Mouse (Mus musculus) liver, embryonic 12.5 days (tissue): ENCODE results near the gene Glud1. TPM values are rescaled to one million over a fixed set of nuclear protein-coding genes. Genes with fewer than 3 reads are reported as not detected.

ENCODE experiments used
- ATAC-seq: fragments of 200-750 bp; cut with Nextera tagmentation; 2 replicates; pipeline ENCODE4 v1.8.0; 2017; ENCODE audit warnings: moderate number of reproducible peaks, mild to moderate bottlenecking, moderate library complexity
- H3K27ac ChIP-seq: fragments of 300-500 bp; sonication (generic); 2 replicates; pipeline ENCODE4 v1.5.1; 2016; ENCODE audit warnings: mild to moderate bottlenecking
- H3K27me3 ChIP-seq: fragments of 300-500 bp; sonication (generic); replicated peaks from 2 replicates; pipeline ENCODE4 v1.6.1; 2016; ENCODE audit warnings: mild to moderate bottlenecking, moderate library complexity
- H3K36me3 ChIP-seq: fragments of 300-500 bp; sonication (generic); 2 replicates; pipeline ENCODE4 v1.6.1; 2016; ENCODE audit warnings: mild to moderate bottlenecking, moderate library complexity
- H3K4me1 ChIP-seq: fragments of 300-500 bp; sonication (generic); 2 replicates; pipeline ENCODE4 v1.6.1; 2016
- H3K4me2 ChIP-seq: fragments of 300-500 bp; sonication (generic); 2 replicates; pipeline ENCODE4 v1.6.1; 2016; ENCODE audit warnings: mild to moderate bottlenecking, moderate library complexity
- H3K4me3 ChIP-seq: fragments of 300-500 bp; sonication (generic); 2 replicates; pipeline ENCODE4 v1.5.1; 2016; ENCODE audit warnings: mild to moderate bottlenecking, moderate library complexity
- H3K9ac ChIP-seq: fragments of 300-500 bp; sonication (generic); 2 replicates; pipeline ENCODE4 v1.6.1; 2016; ENCODE audit warnings: mild to moderate bottlenecking, moderate library complexity
- H3K9me3 ChIP-seq: fragments of 300-500 bp; sonication (generic); replicated peaks from 2 replicates; pipeline ENCODE4 v1.6.1; 2016; ENCODE audit warnings: mild to moderate bottlenecking, moderate library complexity
- WGBS: fragments of 180-500 bp; shearing (Covaris S2); methylation state at CpG from one replicate; pipeline ENCODE4 v1.1.7; 2016; ENCODE audit not compliant: insufficient replicate concordance; 5-methylcytosine and 5-hydroxymethylcytosine counted together
- polyA plus RNA-seq: library from polyadenylated mRNA; unstranded; fragments of >200 nt; fragmentation: Nextera tagmentation; extraction: Ambion mirVana; gene quantifications from 2 replicates; pipeline ENCODE4 v1.2.1, GENCODE M21; 2016

Glud1 gene
- polyA plus RNA-seq, 1 experiment from 2014 or later = 145 TPM

- H3K4me3 ChIP-seq = no peak overlapping the region
- H3K27me3 ChIP-seq = no peaks in the 10 kb centered on the region
- WGBS = 62% methylated on average over 7 of the region's 7 CpGs
- no peak overlapping the region for H3K4me2 ChIP-seq
- H3K36me3 ChIP-seq = no peaks in the 10 kb centered on the region
- ATAC-seq = no peak
- no peak overlapping the region for H3K9ac ChIP-seq
- peaks cover 15% of the 10 kb centered on the region; the same call in 1 of the 2 replicates for H3K4me1 ChIP-seq
- no peaks in the 10 kb centered on the region for H3K9me3 ChIP-seq
- no peak overlapping the region for H3K27ac ChIP-seq
Measured at GRCm38 (mm10) chr14:34296350-34296749, 14.2 kb upstream of the Glud1 start.

GRCm38 (mm10) chr14:34297038-34297437 is 13.5 kb upstream of the Glud1 start:
- no peak overlapping the region for H3K4me3 ChIP-seq
- no peak overlapping the region for H3K4me2 ChIP-seq
- no peaks in the 10 kb centered on the region for H3K9me3 ChIP-seq
- H3K4me1 ChIP-seq = peaks cover 15% of the 10 kb centered on the region; the same call in 1 of the 2 replicates
- no peaks in the 10 kb centered on the region for H3K36me3 ChIP-seq
- WGBS = 47% methylated on average over 4 of the region's 4 CpGs
- ATAC-seq = no peak
- H3K27me3 ChIP-seq = no peaks in the 10 kb centered on the region
- no peak overlapping the region for H3K27ac ChIP-seq
- no peak overlapping the region for H3K9ac ChIP-seq

GRCm38 (mm10) chr14:34297634-34298033 is 12.9 kb upstream of the Glud1 start:
- no peak overlapping the region for H3K4me3 ChIP-seq
- H3K9me3 ChIP-seq = no peaks in the 10 kb centered on the region
- 52% methylated on average over 2 of the region's 2 CpGs for whole genome bisulfite sequencing
- H3K9ac ChIP-seq = no peak overlapping the region
- no peaks in the 10 kb centered on the region for H3K36me3 ChIP-seq
- H3K4me1 ChIP-seq = peaks cover 15% of the 10 kb centered on the region; the same call in 1 of the 2 replicates
- no peaks in the 10 kb centered on the region for H3K27me3 ChIP-seq
- no peak overlapping the region for H3K4me2 ChIP-seq
- no peak for ATAC-seq
- no peak overlapping the region for H3K27ac ChIP-seq

GRCm38 (mm10) chr14:34298871-34299700 is 11.4 kb upstream of the Glud1 start:
- H3K9me3 ChIP-seq = no peaks in the 10 kb centered on the region
- H3K4me1 ChIP-seq = peaks cover 21% of the 10 kb centered on the region; the same call in 1 of the 2 replicates
- WGBS = 60% methylated on average over 11 of the region's 11 CpGs
- H3K27me3 ChIP-seq = no peaks in the 10 kb centered on the region
- no peak for ATAC-seq
- H3K4me2 ChIP-seq = no peak overlapping the region
- H3K9ac ChIP-seq = no peak overlapping the region
- H3K4me3 ChIP-seq = no peak overlapping the region
- peak overlapping the region; percentile 8; the same call in 1 of the 2 replicates for H3K27ac ChIP-seq
- H3K36me3 ChIP-seq = no peaks in the 10 kb centered on the region

GRCm38 (mm10) chr14:34302681-34303242 is 7.8 kb upstream of the Glud1 start:
- Histone ChIP-seq H3K9me3 (no peaks in the 10 kb centered on the region), H3K36me3 (no peaks in the 10 kb centered on the region), H3K4me2 (no peak overlapping the region), H3K9ac (no peak overlapping the region), H3K4me3 (no peak overlapping the region), H3K27ac (no peak overlapping the region), H3K27me3 (no peaks in the 10 kb centered on the region), H3K4me1 (peaks cover 25% of the 10 kb centered on the region; the same call in 1 of the 2 replicates)
- ATAC-seq = no peak
- WGBS = 72% methylated on average over 5 of the region's 5 CpGs

- Histone ChIP-seq H3K4me3 (no peak overlapping the region), H3K9me3 (no peaks in the 10 kb centered on the region), H3K4me2 (no peak overlapping the region), H3K27me3 (no peaks in the 10 kb centered on the region), H3K4me1 (peaks cover 22% of the 10 kb centered on the region; the same call in 1 of the 2 replicates), H3K36me3 (no peaks in the 10 kb centered on the region), H3K9ac (no peak overlapping the region), H3K27ac (no peak overlapping the region)
- 35% methylated on average over 5 of the region's 5 CpGs for WGBS
- no peak for ATAC-seq
Measured at GRCm38 (mm10) chr14:34303265-34303680, 7.3 kb upstream of the Glud1 start.

GRCm38 (mm10) chr14:34309266-34309665 is 1.3 kb upstream of the Glud1 start:
- H3K27ac ChIP-seq = 0 out of 2 replicates have a peak overlapping the region, but pooled peaks have one; percentile 91
- H3K27me3 ChIP-seq = no peaks in the 10 kb centered on the region
- H3K9ac ChIP-seq = peak overlapping the region; percentile 91; the same call in 1 of the 2 replicates
- no peaks in the 10 kb centered on the region for H3K9me3 ChIP-seq
- H3K4me2 ChIP-seq = peak overlapping the region; percentile 100
- peaks cover 39% of the 10 kb centered on the region for H3K4me1 ChIP-seq
- no peak for ATAC-seq
- 68% methylated on average over 4 of the region's 4 CpGs for WGBS
- peak overlapping the region; percentile 91; the same call in 1 of the 2 replicates for H3K4me3 ChIP-seq
- H3K36me3 ChIP-seq = no peaks in the 10 kb centered on the region; the same call in 1 of the 2 replicates

- Histone ChIP-seq H3K4me2 (peak overlapping the region; percentile 100), H3K4me1 (peaks cover 35% of the 10 kb centered on the region), H3K4me3 (peak overlapping the region; percentile 91), H3K27me3 (no peaks in the 10 kb centered on the region), H3K36me3 (peaks cover 2% of the 10 kb centered on the region; the same call in 1 of the 2 replicates), H3K9ac (peak overlapping the region; percentile 91), H3K27ac (peak overlapping the region; percentile 91), H3K9me3 (no peaks in the 10 kb centered on the region)
- WGBS = 5% methylated on average over 5 of the region's 5 CpGs
- no peak for ATAC-seq
Measured at GRCm38 (mm10) chr14:34309907-34310233, 657 bp upstream of the Glud1 start.

- ATAC-seq = peak; percentile 3; the same call in 1 of the 2 replicates
- H3K27ac ChIP-seq = peak overlapping the region; percentile 91
Measured at GRCm38 (mm10) chr14:34311021-34311631, 599 bp downstream of the Glud1 start.

GRCm38 (mm10) chr14:34311691-34312090 is 1.2 kb downstream of the Glud1 start:
- ATAC-seq = no peak
- no peaks in the 10 kb centered on the region for H3K27me3 ChIP-seq
- H3K9me3 ChIP-seq = no peaks in the 10 kb centered on the region
- 2% methylated on average over 4 of the region's 4 CpGs for WGBS
- peak overlapping the region; percentile 91 for H3K9ac ChIP-seq
- H3K4me1 ChIP-seq = peaks cover 32% of the 10 kb centered on the region
- H3K36me3 ChIP-seq = peaks cover 2% of the 10 kb centered on the region; the same call in 1 of the 2 replicates
- H3K4me3 ChIP-seq = peak overlapping the region; percentile 91
- peak overlapping the region; percentile 100 for H3K4me2 ChIP-seq
- peak overlapping the region; percentile 91; the same call in 1 of the 2 replicates for H3K27ac ChIP-seq

More at GRCm38 (mm10) chr14:34311021-34311631, 599 bp downstream of the Glud1 start:
- Histone ChIP-seq H3K4me3 (peak overlapping the region; percentile 91), H3K9ac (peak overlapping the region; percentile 91), H3K27me3 (no peaks in the 10 kb centered on the region), H3K36me3 (peaks cover 2% of the 10 kb centered on the region; the same call in 1 of the 2 replicates), H3K4me1 (peaks cover 35% of the 10 kb centered on the region), H3K9me3 (no peaks in the 10 kb centered on the region), H3K4me2 (peak overlapping the region; percentile 100)
- WGBS = under 1% methylated on average over 47 of the region's 47 CpGs

GRCm38 (mm10) chr14:34312339-34313048 is 2.0 kb downstream of the Glud1 start:
- 0 out of 2 replicates have a peak overlapping the region, but pooled peaks have one; percentile 12 for H3K27ac ChIP-seq
- peak overlapping the region; percentile 100 for H3K4me2 ChIP-seq
- peak overlapping the region; percentile 91; the same call in 1 of the 2 replicates for H3K9ac ChIP-seq
- no peaks in the 10 kb centered on the region for H3K27me3 ChIP-seq
- H3K4me3 ChIP-seq = peak overlapping the region; percentile 91
- ATAC-seq = no peak
- peaks cover 32% of the 10 kb centered on the region for H3K4me1 ChIP-seq
- peaks cover 6% of the 10 kb centered on the region; the same call in 1 of the 2 replicates for H3K36me3 ChIP-seq
- H3K9me3 ChIP-seq = no peaks in the 10 kb centered on the region
- WGBS = 28% methylated on average over 5 of the region's 6 CpGs
